Mouse (Mus musculus) liver, embryonic 14.5 days (tissue): ENCODE results near the gene Ormdl1.
"Not testable (repeated sequence)": the region's sequence is repeated elsewhere in the genome, so short reads cannot be mapped to it uniquely, and the experiment has no call there.

Experiments
- CTCF ChIP-seq: IDR thresholded peaks from 2 replicates; pipeline ENCODE4 v1.5.1; 2016; ENCODE audit warnings: antibody characterized with exemption, low read depth, control low read depth
- EP300 ChIP-seq: IDR thresholded peaks from 2 replicates; pipeline ENCODE4 v1.6.1; 2016; ENCODE audit warnings: antibody characterized with exemption, low read depth

GRCm38 (mm10) chr1:53337403-53337802 lies 40.5 kb downstream of the Ormdl1 start:
- TF ChIP-seq CTCF, EP300: not testable (repeated sequence)
